ENCODE assay signal across 8 mouse cellular contexts in genomic region chr12:105025271-105025946, GRCm38 (mm10). TPM values are rescaled to one million over a fixed set of nuclear protein-coding genes. Genes with fewer than 3 reads are reported as not detected.
DNase-seq lines count a peak whose midpoint lies in the region; ATAC-seq lines count a peak whose summit lies in the region.

No protein-coding gene starts in this region.

- H3K27ac ChIP-seq in lung, embryonic 16.5 days (ENCODE audit: low read length) = no peak overlapping the region

- no peaks in the 10 kb centered on the region for H3K4me1 ChIP-seq in lung, embryonic 16.5 days (replicated peaks; ENCODE audit: control insufficient read depth, insufficient read depth, low read length)

- DNase-seq in adrenal gland, adult (ENCODE audit: inconsistent age in 2 of 2, low spot score in 1 of 2) = peak; percentile 70 to 91
- DNase-seq in adrenal gland, adult 8-10 months = no peak
- DNase-seq in adipocyte (ENCODE audit: low spot score) = peak; percentile 78
- DNase-seq in embryo, embryonic 10.5 days (ENCODE audit: low spot score) = peak; percentile 81
- peak; percentile 77 for DNase-seq in heart, adult 8-10 months (ENCODE audit: low spot score)
- peak; percentile 48 to 88 for DNase-seq in layer of hippocampus, adult 18-20 months (ENCODE audit: low spot score in 2 of 2)
- peak; percentile 71 for DNase-seq in right cerebral cortex, adult 18-20 months

- H3K9ac ChIP-seq in lung, embryonic 16.5 days (ENCODE audit: low read length) = no peak overlapping the region

- peaks cover 6% of the 10 kb centered on the region; the same call in 1 of the 2 replicates for H3K36me3 ChIP-seq in lung, embryonic 16.5 days (ENCODE audit: control insufficient read depth, insufficient read depth, low read length)

- no peaks in the 10 kb centered on the region for H3K27me3 ChIP-seq in lung, embryonic 16.5 days (ENCODE audit: control insufficient read depth, insufficient read depth, low read depth, low read length)

- whole genome bisulfite sequencing in lung, embryonic 16.5 days = 43% methylated on average over 8 of the region's 8 CpGs

- no peak overlapping the region for H3K4me3 ChIP-seq in lung, embryonic 16.5 days (ENCODE audit: low read length)

- no peak overlapping the region for H3K4me2 ChIP-seq in lung, embryonic 16.5 days (ENCODE audit: low read depth, low read length)

- ATAC-seq in lung, embryonic 16.5 days (ENCODE audit: low read depth) = peak; percentile 31; the same call in 1 of the 2 replicates

- H3K9me3 ChIP-seq in lung, embryonic 16.5 days (ENCODE audit: control insufficient read depth, low read length) = peaks cover 7% of the 10 kb centered on the region

RNA-seq across cellular contexts. Expression of gene Glrx5, which starts 7.1 kb away (rescaled TPM):
- 100 to 1,000 TPM; 132 to 279 (median 202) TPM for total RNA-seq in adrenal gland, adult 8-10 months (2022)
- total RNA-seq in heart, adult 8-10 months (2022) = 100 to 1,000 TPM in 1 of 4 experiments, 10 to 100 TPM in 3; 74.2 to 104 (median 85.4) TPM
- total RNA-seq in layer of hippocampus, adult 18-20 months (2021) = 10 to 100 TPM; 45.9 to 46.2 TPM
- polyA plus RNA-seq in lung, embryonic 16.5 days (2015; fragmentation: Nextera tagmentation; extraction: Ambion mirVana) = 119 and 123 TPM in 2 replicates

RNA-seq across cellular contexts. Expression of gene Syne3, which starts 15.8 kb away (rescaled TPM):
- 10 to 100 TPM; 12.0 to 20.8 (median 16.8) TPM for total RNA-seq in adrenal gland, adult 8-10 months (2022)
- total RNA-seq in heart, adult 8-10 months (2022) = 10 to 100 TPM in 1 of 4 experiments, 1 to 10 TPM in 3; 7.2 to 10.5 (median 7.7) TPM
- total RNA-seq in layer of hippocampus, adult 18-20 months (2021) = 1 to 10 TPM; 2.0 to 2.3 TPM
- polyA plus RNA-seq in lung, embryonic 16.5 days (2015; fragmentation: Nextera tagmentation; extraction: Ambion mirVana) = 0.74 and 0.91 TPM in 2 replicates
